Mouse (Mus musculus) embryonic facial prominence, embryonic 15.5 days (tissue): ENCODE data around the gene Gm16513. TPM values are rescaled to one million over a fixed set of nuclear protein-coding genes. Genes with fewer than 3 reads are reported as not detected.
"Not testable (repeated sequence)": the region's sequence is repeated elsewhere in the genome, so short reads cannot be mapped to it uniquely, and the experiment has no call there.

ENCODE experiments used
- ATAC-seq: fragments of 200-750 bp; cut with Nextera tagmentation; 2 replicates; pipeline ENCODE4 v1.8.0; 2017; ENCODE audit warnings: low read depth, moderate TSS enrichment; ENCODE audit not compliant: insufficient number of reproducible peaks, low FRiP score, low TSS enrichment
- H3K27ac ChIP-seq: fragments of 300-500 bp; sonication (generic); replicated peaks from 2 replicates; pipeline ENCODE4 v1.5.1; 2015; ENCODE audit warnings: mild to moderate bottlenecking, inconsistent platforms
- H3K27me3 ChIP-seq: fragments of 300-500 bp; sonication (generic); 2 replicates; pipeline ENCODE4 v1.6.1; 2015; ENCODE audit warnings: inconsistent platforms
- H3K36me3 ChIP-seq: fragments of 300-500 bp; sonication (generic); 2 replicates; pipeline ENCODE4 v1.6.1; 2015; ENCODE audit warnings: mild to moderate bottlenecking, inconsistent platforms
- H3K4me1 ChIP-seq: fragments of 300-500 bp; sonication (generic); 2 replicates; pipeline ENCODE4 v1.6.1; 2015; ENCODE audit warnings: inconsistent platforms
- H3K4me2 ChIP-seq: fragments of 300-500 bp; sonication (generic); replicated peaks from 2 replicates; pipeline ENCODE4 v1.6.1; 2015; ENCODE audit warnings: mild to moderate bottlenecking, inconsistent platforms
- H3K4me3 ChIP-seq: fragments of 300-500 bp; sonication (generic); replicated peaks from 2 replicates; pipeline ENCODE4 v1.5.1; 2015; ENCODE audit warnings: mild to moderate bottlenecking, inconsistent platforms
- H3K9ac ChIP-seq: fragments of 300-500 bp; sonication (generic); 2 replicates; pipeline ENCODE4 v1.6.1; 2015; ENCODE audit warnings: inconsistent platforms
- H3K9me3 ChIP-seq: fragments of 300-500 bp; sonication (generic); replicated peaks from 2 replicates; pipeline ENCODE4 v1.6.1; 2016; ENCODE audit warnings: inconsistent platforms
- WGBS: fragments of 180-500 bp; shearing (Covaris S2); methylation state at CpG from one replicate; pipeline ENCODE4 v1.1.7; 2015; 5-methylcytosine and 5-hydroxymethylcytosine counted together
- polyA plus RNA-seq: library from polyadenylated mRNA; unstranded; fragments of >200 nt; fragmentation: Nextera tagmentation; extraction: Ambion mirVana; gene quantifications from 2 replicates; pipeline ENCODE4 v1.2.1, GENCODE M21; 2015

Gm16513 gene
- not detected in 2 replicates for polyA plus RNA-seq

DNA sequence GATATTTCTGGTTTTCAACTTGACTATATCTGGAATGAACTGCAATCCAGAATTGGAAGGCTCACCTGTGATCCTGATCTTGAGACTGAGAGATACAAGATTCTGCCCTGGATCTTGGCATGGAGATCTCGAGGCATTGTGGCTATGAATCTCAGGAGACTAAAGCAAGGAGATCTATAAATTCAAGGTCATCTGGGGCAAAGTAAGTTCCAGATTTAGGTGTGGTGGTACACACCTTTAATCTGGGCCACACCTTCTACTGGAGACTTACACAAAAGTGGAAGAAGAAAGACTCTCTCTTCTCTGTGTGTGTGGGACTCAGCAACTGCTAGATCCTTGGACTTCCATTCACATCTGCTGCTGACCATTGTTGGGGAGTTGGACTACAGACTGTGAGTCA lies at the start of gene Gm16513:
Gm16513 (plus strand) TSS at position 301 of the 400 bp plus-strand sequence.
- WGBS: no CpG with 5 or more reads among the region's 1 CpGs
- not testable (repeated sequence) for H3K4me1 ChIP-seq, ATAC-seq, H3K9ac ChIP-seq, H3K9me3 ChIP-seq, H3K27me3 ChIP-seq, H3K36me3 ChIP-seq, H3K4me2 ChIP-seq, H3K27ac ChIP-seq, H3K4me3 ChIP-seq

Other genes starting within 250 kb of the Gm16513 start
- not detected in 2 replicates for gene Gm6367, start 194.0 kb upstream of the Gm16513 start, polyA plus RNA-seq
- gene Gm7942, start 75.7 kb upstream of the Gm16513 start, polyA plus RNA-seq: not detected in 2 replicates
- not detected in 2 replicates for gene Gm10424, start 90.1 kb downstream of the Gm16513 start, polyA plus RNA-seq
- gene Gm3259, start 123.3 kb downstream of the Gm16513 start, polyA plus RNA-seq: not detected in 2 replicates